Mouse (Mus musculus) layer of hippocampus, postnatal 25 days (tissue): ENCODE results near the gene Slc25a33. TPM values are rescaled to one million over a fixed set of nuclear protein-coding genes. Genes with fewer than 3 reads are reported as not detected.

ENCODE experiments used
- DNase-seq, 2 experiments: peaks; one replicate each; pipeline ENCODE4 v3.0.0; 2022; ENCODE audit warnings: mixed read lengths in 2 of 2, low spot score in 1 of 2; ENCODE audit errors: extremely low spot score in 1 of 2
- total RNA-seq, 2 experiments: library from RNA; stranded (reverse); gene quantifications; 2 replicates each; pipeline ENCODE4 v1.2.3; 2021

Gene Slc25a33
- total RNA-seq = 10 to 100 TPM; 31.0 to 38.8 TPM

DNA sequence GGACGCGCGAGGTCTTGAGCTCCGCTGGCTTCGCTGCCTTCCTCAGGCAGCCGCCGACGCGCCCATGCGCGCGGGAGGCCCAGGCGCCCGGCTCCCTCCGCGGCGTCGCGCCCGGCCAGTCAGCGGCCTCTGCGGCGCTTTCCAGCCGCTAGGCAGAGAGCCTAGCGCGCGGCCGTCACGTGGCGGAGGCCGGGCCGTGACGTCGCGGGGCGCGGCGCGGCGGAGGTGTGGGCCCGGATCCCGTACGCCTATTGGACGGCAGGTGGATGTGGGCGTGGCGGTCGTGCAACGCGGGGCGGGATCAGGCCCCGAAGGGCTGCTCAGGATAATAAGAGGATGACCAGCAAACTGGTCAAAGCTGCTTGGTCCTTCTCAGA, at the start of gene Slc25a33:
Gene Slc25a33 (minus strand): TSS at position 184 of the 377 bp plus-strand sequence.
- DNase-seq = peak; percentile 90 to 96

DNA sequence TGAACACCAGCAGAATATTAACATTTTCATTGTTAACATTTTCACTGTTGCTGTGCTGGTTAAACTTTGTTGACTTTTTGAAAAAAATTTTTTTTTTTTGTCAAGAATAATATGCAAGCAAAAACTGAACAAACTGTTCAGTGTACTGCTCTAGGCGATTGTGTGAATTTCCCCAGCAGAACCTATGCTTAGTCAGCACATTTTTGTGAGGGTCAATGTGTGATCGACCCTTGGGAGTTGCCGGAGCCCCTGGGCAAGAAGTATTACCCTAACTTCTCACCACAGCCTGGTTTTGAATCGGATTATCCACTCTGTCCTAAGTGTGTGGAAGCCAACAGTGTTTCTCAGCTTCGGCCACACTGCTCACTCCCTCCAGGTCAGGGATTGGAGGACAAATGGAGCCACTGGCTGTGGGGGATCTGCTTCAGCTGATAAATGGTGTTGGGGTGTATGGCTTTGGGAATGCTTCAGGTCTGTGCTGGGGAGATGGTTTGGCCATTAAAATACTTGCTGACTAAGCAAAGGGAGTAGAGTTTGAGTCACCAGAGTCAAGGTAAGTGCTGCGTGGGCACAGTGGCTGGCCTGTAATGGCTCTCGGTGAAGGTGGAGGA, 48.6 kb upstream of the Slc25a33 start:
- no peak for DNase-seq

DNA sequence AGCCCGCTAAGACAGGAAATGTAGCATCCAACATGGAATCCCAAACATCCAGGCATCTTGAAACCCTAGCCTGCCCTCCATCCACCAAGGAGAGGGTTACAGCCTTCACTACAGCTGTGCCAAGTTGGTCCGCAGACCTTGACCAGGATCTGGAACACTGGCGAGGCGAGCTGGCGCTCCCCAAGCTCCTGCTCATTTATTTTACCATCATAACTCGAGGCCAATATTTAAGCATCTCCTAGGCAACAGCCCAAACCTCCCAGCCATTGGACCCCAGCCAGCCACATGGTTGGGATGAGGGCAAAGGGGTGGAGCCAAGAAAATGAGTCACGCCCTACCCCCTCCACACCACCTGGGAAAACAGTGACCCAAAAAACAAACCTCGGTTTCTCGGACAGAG, 48.0 kb upstream of the Slc25a33 start:
- peak in 1 of 2 experiments; percentile 30 for DNase-seq

DNA sequence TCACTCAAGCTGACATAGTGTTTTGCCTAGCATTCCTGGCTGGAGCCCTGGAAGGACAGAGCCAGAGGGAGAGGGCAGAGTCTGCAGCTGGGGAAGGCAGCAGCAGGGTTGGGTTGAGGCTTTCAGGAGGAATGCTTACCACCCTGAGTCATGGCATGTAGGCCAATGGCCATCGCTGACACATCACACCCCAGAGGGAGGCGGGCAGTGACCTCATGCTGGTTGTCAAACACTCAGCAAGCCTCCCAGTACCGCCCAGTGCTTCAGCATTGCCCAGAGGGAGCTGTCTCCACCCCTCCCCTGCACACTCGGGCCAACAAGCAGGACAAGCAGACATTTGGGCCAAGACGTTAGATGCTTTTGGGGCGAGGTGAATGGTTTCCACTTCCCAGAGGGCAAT, 46.5 kb upstream of the Slc25a33 start:
- no peak for DNase-seq

DNA sequence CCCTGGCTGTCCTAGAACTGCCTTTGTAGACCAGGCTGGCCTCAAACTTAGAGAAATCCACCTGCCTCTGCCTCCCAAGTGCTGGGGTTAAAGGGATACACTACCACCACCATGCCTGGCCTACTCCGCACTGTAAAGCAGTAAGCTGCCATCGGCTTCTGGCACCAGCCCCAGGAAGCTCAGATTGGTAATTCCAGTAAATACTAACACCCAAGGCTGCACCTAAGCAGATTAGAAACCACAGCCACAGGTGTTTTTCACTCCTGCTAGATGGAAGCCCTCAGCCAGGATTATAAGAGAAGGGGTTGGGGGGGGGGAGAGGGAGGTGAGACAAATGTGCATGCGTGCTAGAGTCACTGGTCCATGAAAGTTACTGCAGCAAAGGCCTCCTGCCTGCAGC, 45.1 kb upstream of the Slc25a33 start:
- DNase-seq = no peak

DNA sequence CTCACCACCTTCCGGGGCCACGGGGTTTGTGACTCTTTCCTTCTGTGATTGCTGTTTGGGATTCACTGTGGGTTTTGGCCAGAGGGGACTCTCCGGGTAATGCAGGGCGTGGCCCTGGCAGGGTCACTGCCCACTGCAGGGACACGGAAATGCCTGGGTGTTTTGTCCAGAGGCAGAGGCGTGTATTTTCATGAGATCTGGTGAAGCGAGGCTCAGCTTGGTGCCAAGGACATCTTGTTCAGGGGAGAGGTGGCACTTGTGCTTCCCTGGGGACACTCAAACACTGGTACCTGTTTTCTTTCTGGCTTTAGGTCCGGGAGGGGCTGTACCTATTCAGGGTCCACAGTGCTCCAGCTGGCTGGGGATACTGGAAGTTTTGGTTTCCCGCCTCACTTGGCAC, 42.5 kb upstream of the Slc25a33 start:
- DNase-seq = no peak

DNA sequence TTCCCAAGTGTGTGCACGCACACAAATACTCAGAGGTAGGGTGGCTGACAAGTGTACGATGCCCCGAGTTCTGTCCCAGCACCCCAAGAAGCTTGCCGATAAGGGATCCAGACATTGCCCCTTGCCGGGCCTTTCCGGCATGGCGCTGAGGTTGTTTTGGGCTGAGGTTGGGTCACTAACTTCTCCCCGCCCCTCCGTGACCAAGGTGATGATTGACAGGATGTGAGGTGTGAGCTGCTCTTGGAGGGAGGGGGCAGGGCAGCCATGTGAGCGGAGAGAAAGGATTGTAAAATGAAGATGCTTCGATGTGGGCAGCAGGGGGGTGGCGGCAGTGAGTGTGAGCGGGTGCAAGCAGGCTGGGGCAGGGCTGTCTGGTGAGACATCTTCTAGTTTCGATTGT, 41.5 kb upstream of the Slc25a33 start:
- no peak for DNase-seq

DNA sequence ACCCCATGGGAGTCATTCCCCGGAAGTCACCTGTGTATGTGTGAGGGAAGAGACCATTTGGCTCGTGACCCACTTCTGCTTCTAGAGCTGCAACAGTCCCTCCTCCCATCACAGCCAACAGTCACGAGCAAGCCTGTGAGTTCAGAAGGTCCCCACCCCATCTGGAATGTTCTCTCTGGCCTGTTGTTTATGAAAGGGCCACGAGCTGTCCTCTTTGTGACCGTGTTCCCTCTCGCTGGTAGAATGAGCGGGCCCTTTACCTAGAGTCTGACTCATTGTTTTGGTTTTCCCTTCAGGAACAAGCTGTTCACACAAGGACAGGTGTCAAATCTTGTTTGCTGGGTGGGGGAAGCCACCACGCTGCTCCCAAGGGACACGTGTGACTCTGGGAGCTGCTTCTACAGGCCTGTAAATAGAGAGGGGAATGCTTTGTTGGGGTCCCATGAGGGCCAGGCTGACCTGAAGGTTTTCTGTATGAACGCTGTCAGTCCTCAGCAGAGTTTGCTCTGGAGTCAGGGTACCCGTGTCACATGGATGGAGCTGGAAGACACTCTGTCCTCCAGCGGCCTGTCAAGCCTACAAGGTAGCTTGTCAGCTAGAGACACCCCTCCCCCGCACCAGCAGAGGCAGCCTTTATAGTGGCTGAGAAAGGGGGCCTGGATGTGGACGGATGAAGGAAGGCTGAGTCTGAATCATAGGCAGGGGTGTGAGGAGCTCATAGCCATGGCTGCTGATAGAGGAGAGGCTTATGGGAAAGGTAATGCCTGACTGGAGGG, 39.5 kb upstream of the Slc25a33 start:
- DNase-seq = no peak

DNA sequence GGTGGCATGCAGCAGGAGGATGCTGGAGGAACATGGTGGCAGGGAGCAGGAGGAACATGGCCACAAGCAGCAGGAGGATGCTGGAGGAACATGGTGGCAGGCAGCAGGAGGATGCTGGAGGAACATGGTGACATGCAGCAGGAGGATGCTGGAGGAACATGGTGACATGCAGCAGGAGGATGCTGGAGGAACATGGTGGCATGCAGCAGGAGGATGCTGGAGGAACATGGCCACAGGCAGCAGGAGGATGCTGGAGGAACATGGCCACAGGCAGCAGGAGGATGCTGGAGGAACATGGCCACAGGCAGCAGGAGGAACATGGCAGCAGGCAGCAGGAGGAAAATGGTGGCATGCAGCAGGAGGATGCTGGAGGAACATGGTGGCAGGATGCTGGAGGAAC, 36.3 kb upstream of the Slc25a33 start:
- peak; percentile 38 to 39 for DNase-seq

DNA sequence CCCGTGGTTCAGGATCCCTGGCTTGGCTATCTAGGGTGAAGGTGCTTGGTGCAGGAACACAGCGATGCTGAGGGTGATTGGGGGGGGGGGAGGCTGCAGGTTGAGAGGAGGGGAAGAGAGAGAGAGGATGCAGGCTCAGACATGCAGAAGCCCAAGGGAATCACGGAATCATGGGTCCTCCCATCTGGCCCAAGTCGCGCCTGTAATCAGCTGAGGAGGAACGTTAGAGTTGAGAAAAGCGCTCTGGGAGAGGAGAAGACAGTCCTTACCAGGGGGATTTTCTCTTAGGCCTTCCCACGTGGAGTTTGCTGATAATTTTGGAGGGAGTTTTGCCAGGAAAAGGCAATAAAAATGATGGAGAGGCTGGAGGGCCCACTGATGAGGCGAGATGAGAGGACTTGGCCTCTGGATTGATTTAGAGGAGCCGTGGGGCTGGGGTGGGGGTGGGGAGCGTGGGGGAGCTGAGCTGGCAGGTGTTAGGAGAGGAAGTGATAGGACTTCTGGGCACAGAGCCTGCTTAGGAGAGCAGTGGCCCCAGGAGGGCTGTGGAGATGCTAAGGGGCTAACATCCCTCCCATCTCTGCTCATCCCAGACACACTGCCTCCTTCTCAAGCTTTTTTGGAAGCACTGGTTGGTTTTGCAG, 34.6 kb upstream of the Slc25a33 start:
- no peak for DNase-seq

DNA sequence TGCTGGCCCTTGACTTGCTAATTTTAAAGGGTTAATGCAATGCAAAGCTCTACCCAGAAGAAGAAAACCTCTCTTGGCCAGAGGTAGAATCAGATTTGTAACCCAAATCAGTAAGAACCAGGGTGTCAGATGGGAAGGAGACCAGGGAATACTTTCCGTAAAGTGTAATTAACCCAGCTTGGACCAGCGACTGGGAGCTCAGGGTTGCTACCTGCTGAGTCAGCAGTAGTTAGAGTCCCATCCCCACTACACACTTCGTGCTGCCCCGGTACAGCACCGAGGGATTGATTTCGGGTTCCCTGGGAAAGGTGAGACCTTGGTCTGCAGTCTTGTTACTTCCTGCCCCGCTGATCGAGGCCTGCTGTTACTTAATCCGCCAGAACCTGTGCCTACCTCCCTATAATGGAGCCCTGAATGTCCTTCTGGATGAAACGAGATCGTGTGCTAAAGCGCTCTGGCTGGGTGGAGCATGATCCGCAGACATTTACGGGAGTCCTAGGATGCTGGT, 34.0 kb upstream of the Slc25a33 start:
- no peak for DNase-seq

DNA sequence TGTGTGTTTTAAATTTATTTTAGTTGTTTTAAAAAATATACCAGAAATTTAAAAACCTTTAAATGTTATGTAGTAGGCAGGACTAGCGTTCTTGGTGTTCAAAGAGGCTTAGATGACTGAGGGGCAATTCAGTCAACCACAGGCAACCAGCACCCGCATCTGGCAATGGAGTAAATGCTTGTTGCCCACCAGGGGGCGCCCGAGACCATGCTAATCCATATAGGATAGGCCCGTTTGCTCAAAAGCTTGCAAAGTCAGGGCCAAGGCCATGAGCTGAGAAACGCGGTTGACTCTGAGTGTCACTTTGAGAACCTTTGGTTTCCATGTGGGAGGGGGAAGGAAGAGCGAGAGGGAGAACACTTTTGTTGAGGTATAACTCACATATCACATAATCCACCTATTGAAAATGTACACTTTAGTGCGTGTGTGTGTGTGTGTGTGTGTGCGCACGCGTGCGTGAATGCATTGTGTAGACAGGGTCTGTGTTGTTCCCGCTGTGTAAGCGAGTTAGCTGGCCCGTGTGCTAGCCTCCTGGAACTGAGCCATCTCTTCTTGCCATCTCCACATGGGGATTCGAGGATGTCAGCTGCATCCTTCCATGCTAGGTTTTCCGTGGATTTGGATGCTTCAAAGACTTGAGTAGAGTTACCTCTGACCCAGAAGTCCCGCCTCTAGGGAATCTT, 32.8 kb upstream of the Slc25a33 start:
- peak; percentile 90 to 100 for DNase-seq

DNA sequence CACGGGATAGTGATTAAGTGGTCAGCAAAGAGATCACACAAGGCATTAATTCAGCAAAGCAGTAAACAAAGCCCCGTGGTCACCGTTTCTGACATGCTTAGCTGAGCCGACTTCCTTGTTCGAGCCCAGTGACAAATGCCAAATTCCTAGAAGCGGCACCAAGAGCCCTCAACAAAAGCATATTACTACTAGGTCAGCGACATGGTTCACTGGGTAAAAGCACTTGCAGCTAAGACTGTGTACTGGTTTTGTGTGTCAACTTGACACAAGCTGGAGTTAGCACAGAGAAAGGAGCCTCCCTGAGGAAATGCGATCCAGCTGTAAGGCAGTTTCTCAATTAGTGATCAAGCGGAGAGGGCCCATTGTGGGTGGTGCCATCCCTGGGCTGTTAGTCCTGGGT, 28.2 kb upstream of the Slc25a33 start:
- DNase-seq = no peak

DNA sequence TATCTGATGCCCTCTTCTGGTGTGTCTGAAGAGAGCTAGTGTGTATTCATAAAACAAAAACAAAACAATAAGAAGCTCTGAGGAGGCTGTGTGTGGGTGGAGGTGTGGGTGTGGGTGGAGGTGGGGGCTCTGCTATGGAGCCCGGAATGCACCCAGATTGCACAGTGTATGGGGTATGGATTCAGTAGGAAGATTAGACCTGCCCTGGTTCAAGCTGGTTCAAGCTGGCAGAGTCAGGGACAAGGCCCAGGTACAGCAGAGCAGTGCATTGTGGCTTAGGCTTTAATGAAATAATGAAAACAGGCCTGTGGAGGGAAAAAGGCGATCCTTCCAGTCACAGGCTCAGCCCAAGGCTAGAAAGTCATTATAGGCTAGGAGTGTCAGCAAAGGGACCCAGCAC, 26.5 kb upstream of the Slc25a33 start:
- DNase-seq = no peak

DNA sequence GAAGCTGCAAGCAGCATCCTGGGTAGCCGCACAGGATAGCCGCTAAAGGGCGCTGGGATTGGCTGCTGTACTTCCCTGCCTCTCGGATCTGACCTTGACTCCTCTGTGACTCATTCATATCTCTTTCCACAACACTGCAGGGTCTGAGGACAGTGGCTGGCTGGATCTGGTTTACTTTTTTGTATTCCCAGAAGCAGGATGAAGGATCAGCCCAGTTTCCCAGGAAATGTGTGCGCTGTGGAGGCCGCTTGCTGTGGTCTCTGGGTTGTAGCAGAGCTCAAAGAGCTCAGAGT, 26.0 kb upstream of the Slc25a33 start:
- DNase-seq = no peak

DNA sequence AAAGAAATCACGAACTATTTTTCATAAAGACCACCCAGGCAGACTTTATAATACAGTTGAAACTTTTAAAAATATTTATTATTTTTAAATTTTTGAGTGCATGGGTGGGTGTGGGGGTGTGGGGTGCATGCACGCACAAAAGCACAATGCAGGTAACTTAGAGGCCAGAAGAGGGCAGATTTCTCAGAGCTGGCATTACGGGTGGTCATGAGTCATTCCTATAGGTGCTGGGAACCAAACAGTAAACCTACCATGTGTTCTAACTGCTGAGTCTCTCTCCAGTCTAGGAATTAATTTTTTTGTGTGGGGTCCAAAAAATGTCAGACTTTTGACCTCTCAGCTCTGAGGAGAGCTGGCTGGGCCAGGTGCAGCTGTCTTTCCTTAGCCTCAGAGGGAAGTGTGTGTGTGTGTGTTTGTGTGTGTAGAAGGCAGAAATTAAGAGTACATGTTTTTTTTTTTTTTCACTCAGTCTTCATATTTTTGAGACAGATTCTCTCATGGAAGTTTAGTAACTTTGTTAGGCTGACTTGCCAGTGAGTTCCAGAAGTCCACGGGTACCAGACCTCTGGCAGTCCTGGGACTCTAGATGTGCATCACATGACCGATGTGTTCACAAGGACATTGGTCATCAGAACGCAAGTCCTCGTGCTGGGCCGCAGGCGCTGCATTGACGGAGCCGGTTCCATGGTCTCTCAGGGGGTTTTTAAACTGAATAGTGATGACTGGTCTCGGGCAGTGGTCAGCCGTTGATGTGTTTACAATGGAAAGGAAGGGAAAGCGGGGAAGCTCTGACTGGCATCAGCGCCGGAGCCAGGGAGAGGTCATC, 25.5 kb upstream of the Slc25a33 start:
- no peak for DNase-seq

DNA sequence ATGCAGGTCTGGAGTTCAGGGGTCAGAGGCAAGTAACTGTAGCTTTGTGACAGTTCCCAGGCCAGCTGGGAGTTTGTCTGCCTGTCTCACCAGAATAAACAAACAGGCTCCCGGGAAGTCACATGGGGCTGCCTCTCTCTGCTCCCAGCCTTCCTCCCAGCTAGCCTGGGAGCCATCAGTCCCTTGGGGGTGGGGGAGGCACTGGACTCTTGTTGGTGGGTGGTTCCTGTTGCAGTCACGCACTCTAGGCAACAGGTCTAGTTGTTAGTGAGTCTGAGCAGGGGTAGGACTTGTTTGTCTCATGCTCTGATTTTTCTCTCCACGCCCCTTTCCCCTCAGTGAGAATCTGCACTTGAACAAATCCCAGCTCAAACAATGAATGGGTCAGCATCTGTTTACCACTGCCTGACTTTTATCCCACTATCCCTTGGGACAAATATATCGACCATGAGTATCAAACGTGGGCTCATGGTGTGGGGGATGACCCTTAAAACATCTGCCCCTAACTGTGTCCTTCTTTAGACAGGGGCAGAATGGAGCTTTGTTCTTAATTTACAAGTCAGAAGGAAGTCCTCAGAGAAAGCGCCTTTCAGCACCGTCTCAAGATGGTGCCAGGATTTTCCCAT, 24.7 kb upstream of the Slc25a33 start:
- DNase-seq = no peak

DNA sequence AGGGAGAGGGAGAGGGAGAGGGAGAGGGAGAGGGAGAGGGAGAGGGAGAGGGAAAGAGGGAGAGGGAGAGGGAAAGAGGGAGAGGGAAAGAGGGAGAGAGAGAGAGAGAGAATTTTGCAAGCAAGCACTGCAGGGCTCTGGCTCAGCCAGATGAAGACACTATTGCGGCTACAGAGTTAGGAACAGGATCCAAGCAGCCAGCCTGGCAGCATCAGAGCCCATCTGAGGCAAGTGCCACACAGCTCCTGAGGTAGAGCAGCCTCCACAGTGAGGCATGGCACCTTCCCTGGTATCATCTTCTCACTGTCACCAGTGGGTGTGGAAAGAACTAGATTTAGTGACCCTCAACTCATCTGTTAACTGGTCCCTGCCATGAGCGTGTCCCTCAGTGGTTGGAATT, 24.0 kb upstream of the Slc25a33 start:
- DNase-seq = no peak

DNA sequence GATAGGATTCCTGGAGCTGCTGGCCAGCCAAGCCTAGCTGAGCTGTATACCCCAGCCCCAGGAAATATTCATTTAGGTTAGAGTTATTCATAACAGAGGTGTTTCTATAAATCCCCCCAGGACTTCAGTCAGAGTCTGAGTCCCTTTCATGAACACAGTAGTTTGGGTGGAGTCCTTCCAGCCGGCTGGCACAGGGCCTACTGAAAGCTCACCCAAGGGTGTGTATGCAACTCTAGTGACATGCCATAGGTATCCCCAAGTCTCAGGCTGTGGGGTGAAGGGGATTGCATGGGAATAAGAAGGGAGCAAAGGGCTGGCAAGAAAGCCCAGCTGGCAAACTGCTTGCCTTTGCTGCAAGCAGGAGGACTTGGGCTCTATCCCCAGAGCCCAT, 23.1 kb upstream of the Slc25a33 start:
- DNase-seq = no peak
